Mouse (Mus musculus): ENCODE results near the gene Fam53b. TPM values are rescaled to one million over a fixed set of nuclear protein-coding genes. Genes with fewer than 3 reads are reported as not detected.
A peak's percentile ranks its signal among the peaks of the same experiment; 100 is the strongest.

The Fam53b gene
- total and polyA plus RNA-seq, 2 experiments from 2014 or later, result 9.4 to 17.3 TPM

GRCm38 (mm10) chr7:132759926-132760325, 53.8 kb downstream of the Fam53b start:
- DNase-seq (ENCODE audit: low spot score), result peak; percentile 81
- Histone ChIP-seq H3K4me2 (ENCODE audit: low read depth, low read length, poor library complexity, severe bottlenecking) (no peak overlapping the region), H3K9ac (replicated peaks; ENCODE audit: low read length, poor library complexity, severe bottlenecking) (no peak overlapping the region), H3K27ac (ENCODE audit: low read depth, low read length) (no peak overlapping the region), H3K4me1 (ENCODE audit: insufficient read depth, low read length) (peaks cover 2% of the 10 kb centered on the region), H3K27me3 (ENCODE audit: insufficient read depth, low read length) (no peaks in the 10 kb centered on the region), H3K4me3 (ENCODE audit: low read depth, low read length) (no peak overlapping the region), H3K9me3 (ENCODE audit: low read length) (no peaks in the 10 kb centered on the region), H3K36me3 (ENCODE audit: insufficient read depth, low read length) (peaks cover 13% of the 10 kb centered on the region)
- 71% methylated on average over 6 of the region's 6 CpGs for WGBS
- TF ChIP-seq CTCF (IDR thresholded peaks at IDR 0.05), result no peak
- ATAC-seq (ENCODE audit: low FRiP score), result no peak

GRCm38 (mm10) chr7:132759405-132759891, 54.2 kb downstream of the Fam53b start:
- Histone ChIP-seq H3K4me3 (ENCODE audit: low read depth, low read length) (no peak overlapping the region), H3K9ac (replicated peaks; ENCODE audit: low read length, poor library complexity, severe bottlenecking) (no peak overlapping the region), H3K27me3 (ENCODE audit: insufficient read depth, low read length) (no peaks in the 10 kb centered on the region), H3K36me3 (ENCODE audit: insufficient read depth, low read length) (peaks cover 13% of the 10 kb centered on the region), H3K4me2 (ENCODE audit: low read depth, low read length, poor library complexity, severe bottlenecking) (no peak overlapping the region), H3K9me3 (ENCODE audit: low read length) (no peaks in the 10 kb centered on the region), H3K27ac (ENCODE audit: low read depth, low read length) (no peak overlapping the region), H3K4me1 (ENCODE audit: insufficient read depth, low read length) (peaks cover 4% of the 10 kb centered on the region)
- 93% methylated on average over 22 of the region's 22 CpGs for WGBS
- TF ChIP-seq CTCF (IDR thresholded peaks at IDR 0.05), result no peak
- DNase-seq (ENCODE audit: low spot score) (peak; percentile 50), ATAC-seq (ENCODE audit: low FRiP score) (no peak; the same call in 1 of the 2 replicates)

- Histone ChIP-seq H3K27me3 (ENCODE audit: insufficient read depth, low read length) (no peaks in the 10 kb centered on the region), H3K27ac (ENCODE audit: low read depth, low read length) (no peak overlapping the region), H3K4me2 (ENCODE audit: low read depth, low read length, poor library complexity, severe bottlenecking) (no peak overlapping the region), H3K9ac (replicated peaks; ENCODE audit: low read length, poor library complexity, severe bottlenecking) (no peak overlapping the region), H3K9me3 (ENCODE audit: low read length) (no peaks in the 10 kb centered on the region), H3K4me1 (ENCODE audit: insufficient read depth, low read length) (peaks cover 5% of the 10 kb centered on the region), H3K4me3 (ENCODE audit: low read depth, low read length) (no peak overlapping the region), H3K36me3 (ENCODE audit: insufficient read depth, low read length) (peaks cover 13% of the 10 kb centered on the region)
- peak; percentile 78 for DNase-seq (ENCODE audit: low spot score)
- TF ChIP-seq CTCF (IDR thresholded peaks at IDR 0.05), result no peak
- ATAC-seq (ENCODE audit: low FRiP score), result no peak
- WGBS, result 57% methylated on average over 5 of the region's 5 CpGs
Observed at GRCm38 (mm10) chr7:132758875-132759274, 54.8 kb downstream of the Fam53b start.

- 95% methylated on average over 5 of the region's 5 CpGs for WGBS
- Histone ChIP-seq H3K4me2 (ENCODE audit: low read depth, low read length, poor library complexity, severe bottlenecking) (no peak overlapping the region), H3K9ac (replicated peaks; ENCODE audit: low read length, poor library complexity, severe bottlenecking) (no peak overlapping the region), H3K27ac (ENCODE audit: low read depth, low read length) (no peak overlapping the region), H3K4me3 (ENCODE audit: low read depth, low read length) (no peak overlapping the region), H3K4me1 (ENCODE audit: insufficient read depth, low read length) (peaks cover 7% of the 10 kb centered on the region), H3K36me3 (ENCODE audit: insufficient read depth, low read length) (peaks cover 13% of the 10 kb centered on the region), H3K27me3 (ENCODE audit: insufficient read depth, low read length) (no peaks in the 10 kb centered on the region), H3K9me3 (ENCODE audit: low read length) (no peaks in the 10 kb centered on the region)
- ATAC-seq (ENCODE audit: low FRiP score), result no peak
- DNase-seq (ENCODE audit: low spot score), result no peak
- no peak for TF ChIP-seq CTCF (IDR thresholded peaks at IDR 0.05)
Observed at GRCm38 (mm10) chr7:132756325-132756724, 57.4 kb downstream of the Fam53b start.

GRCm38 (mm10) chr7:132754389-132754750, 59.3 kb downstream of the Fam53b start:
- TF ChIP-seq CTCF (IDR thresholded peaks at IDR 0.05), result no peak
- no peaks in the 10 kb centered on the region for H3K9me3 ChIP-seq (ENCODE audit: low read length)
- H3K27ac ChIP-seq (ENCODE audit: low read depth, low read length), result no peak overlapping the region
- H3K4me1 ChIP-seq (ENCODE audit: insufficient read depth, low read length), result peaks cover 7% of the 10 kb centered on the region
- WGBS, result 54% methylated on average over 3 of the region's 3 CpGs
- no peak overlapping the region for H3K9ac ChIP-seq (replicated peaks; ENCODE audit: low read length, poor library complexity, severe bottlenecking)
- H3K27me3 ChIP-seq (ENCODE audit: insufficient read depth, low read length), result no peaks in the 10 kb centered on the region
- H3K4me2 ChIP-seq (ENCODE audit: low read depth, low read length, poor library complexity, severe bottlenecking), result no peak overlapping the region
- DNase-seq (ENCODE audit: low spot score) (peak; percentile 56), ATAC-seq (ENCODE audit: low FRiP score) (no peak)
- H3K4me3 ChIP-seq (ENCODE audit: low read depth, low read length), result no peak overlapping the region
- peaks cover 11% of the 10 kb centered on the region for H3K36me3 ChIP-seq (ENCODE audit: insufficient read depth, low read length)

GRCm38 (mm10) chr7:132753518-132754388, 59.9 kb downstream of the Fam53b start:
- no peak overlapping the region for H3K4me3 ChIP-seq (ENCODE audit: low read depth, low read length)
- no peaks in the 10 kb centered on the region for H3K27me3 ChIP-seq (ENCODE audit: insufficient read depth, low read length)
- no peak overlapping the region for H3K4me2 ChIP-seq (ENCODE audit: low read depth, low read length, poor library complexity, severe bottlenecking)
- H3K36me3 ChIP-seq (ENCODE audit: insufficient read depth, low read length), result peaks cover 7% of the 10 kb centered on the region; the same call in 1 of the 2 replicates
- H3K9me3 ChIP-seq (ENCODE audit: low read length), result no peaks in the 10 kb centered on the region
- H3K9ac ChIP-seq (replicated peaks; ENCODE audit: low read length, poor library complexity, severe bottlenecking), result no peak overlapping the region
- DNase-seq (ENCODE audit: low spot score) (peak; percentile 72), ATAC-seq (ENCODE audit: low FRiP score) (0 out of 2 replicates have a peak, but pooled peaks have one; percentile 20)
- H3K4me1 ChIP-seq (ENCODE audit: insufficient read depth, low read length), result peaks cover 7% of the 10 kb centered on the region
- no peak overlapping the region for H3K27ac ChIP-seq (ENCODE audit: low read depth, low read length)
- WGBS, result 71% methylated on average over 4 of the region's 4 CpGs
- TF ChIP-seq CTCF (IDR thresholded peaks at IDR 0.05), result no peak
